In the genomic region with DNA sequence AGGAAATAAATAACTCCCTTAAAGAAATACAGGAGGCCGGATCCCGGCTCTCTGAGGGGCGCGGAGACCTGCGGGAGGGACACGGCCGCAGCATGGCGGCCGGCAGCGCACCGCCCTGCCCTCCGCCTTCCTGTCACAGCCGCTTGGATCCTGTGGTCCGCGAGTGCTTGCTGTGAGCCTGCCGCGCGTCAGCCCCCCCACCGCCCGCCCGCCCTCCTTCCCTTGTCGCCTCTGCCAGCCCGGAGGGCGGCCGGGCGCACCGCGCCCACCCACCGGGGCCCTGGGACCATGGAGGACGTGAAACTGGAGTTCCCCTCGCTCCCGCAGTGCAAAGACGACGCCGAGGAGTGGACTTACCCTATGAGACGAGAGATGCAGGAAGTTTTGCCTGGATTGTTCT, we compare ENCODE assay signal across 8 mouse cellular contexts. TPM values are rescaled to one million over a fixed set of nuclear protein-coding genes. Genes with fewer than 3 reads are reported as not detected.
DNase-seq lines count a peak whose midpoint lies in the region; ATAC-seq and TF ChIP-seq lines count a peak whose summit lies in the region.
"Not testable (repeated sequence)": the region's sequence is repeated elsewhere in the genome, so short reads cannot be mapped to it uniquely, and the experiment has no call there.

A gene (plus strand): TSS at position 35 of the 400 bp plus-strand sequence.

- not testable (repeated sequence) for H3K36me3 ChIP-seq in embryonic facial prominence, embryonic 14.5 days (ENCODE audit: control insufficient read depth, insufficient read depth, low read length); hindbrain, embryonic 15.5 days; lung, postnatal 0 days (ENCODE audit: insufficient read depth, low read length); neural tube, embryonic 14.5 days (ENCODE audit: control insufficient read depth, insufficient read depth, low read length)

- TF ChIP-seq CTCF in brain, embryonic 14.5 days (IDR thresholded peaks at IDR 0.05; ENCODE audit: borderline replicate concordance, extremely low read depth, insufficient read depth, insufficient read length); lung, postnatal 0 days (IDR thresholded peaks at IDR 0.05): not testable (repeated sequence)

- DNase-seq in brain, embryonic 14.5 days (ENCODE audit: low read depth), result peak; percentile 36
- peak; percentile 7 for DNase-seq in embryonic facial prominence, embryonic 14.5 days (ENCODE audit: low spot score)
- peak; percentile 0 to 2 for DNase-seq in heart, adult 18-20 months
- peak; percentile 14 for DNase-seq in left cerebral cortex, postnatal 4 days
- DNase-seq in lung, postnatal 0 days (ENCODE audit: low spot score), result not testable (repeated sequence)
- peak; percentile 11 for DNase-seq in yolk sac, embryonic 10.5 days (ENCODE audit: low spot score)

- H3K4me1 ChIP-seq in embryonic facial prominence, embryonic 14.5 days (ENCODE audit: control insufficient read depth, insufficient read depth, low read length); hindbrain, embryonic 15.5 days (replicated peaks); lung, postnatal 0 days (ENCODE audit: insufficient read depth, low read depth, low read length); neural tube, embryonic 14.5 days (ENCODE audit: control insufficient read depth, insufficient read depth, low read length): not testable (repeated sequence)

- WGBS in embryonic facial prominence, embryonic 14.5 days, result 27% methylated on average over 9 of the region's 36 CpGs
- 31% methylated on average over 20 of the region's 36 CpGs for WGBS in hindbrain, embryonic 15.5 days
- WGBS in lung, postnatal 0 days, result 18% methylated on average over 16 of the region's 36 CpGs
- 9% methylated on average over 15 of the region's 36 CpGs for WGBS in neural tube, embryonic 14.5 days

- H3K9me3 ChIP-seq in embryonic facial prominence, embryonic 14.5 days (ENCODE audit: control insufficient read depth, low read length); hindbrain, embryonic 15.5 days; lung, postnatal 0 days (ENCODE audit: low read length); neural tube, embryonic 14.5 days (ENCODE audit: control insufficient read depth, low read length): not testable (repeated sequence)

- peak within 1 kb of the TSS; percentile 40 for H3K4me2 ChIP-seq in embryonic facial prominence, embryonic 14.5 days (ENCODE audit: low read depth, low read length)
- H3K4me2 ChIP-seq in hindbrain, embryonic 15.5 days, result peak within 1 kb of the TSS; percentile 53
- H3K4me2 ChIP-seq in lung, postnatal 0 days (replicated peaks; ENCODE audit: low read depth, low read length), result peak within 1 kb of the TSS; percentile 42; the same call in 1 of the 2 replicates
- H3K4me2 ChIP-seq in neural tube, embryonic 14.5 days (ENCODE audit: low read depth, low read length), result peak within 1 kb of the TSS; percentile 35

- ATAC-seq in embryonic facial prominence, embryonic 14.5 days (ENCODE audit: low read depth), result peak; percentile 86
- ATAC-seq in hindbrain, embryonic 15.5 days (ENCODE audit: low FRiP score, low read depth), result peak; percentile 92
- ATAC-seq in lung, postnatal 0 days, result peak; percentile 67
- ATAC-seq in neural tube, embryonic 14.5 days (ENCODE audit: low read depth), result peak; percentile 94

- intact Hi-C loops in left cerebral cortex, postnatal 4 days (cut with DNase I), result not testable (repeated sequence)

- peak within 1 kb of the TSS; percentile 51; the same call in 1 of the 2 replicates for H3K9ac ChIP-seq in embryonic facial prominence, embryonic 14.5 days (ENCODE audit: low read depth, low read length)
- H3K9ac ChIP-seq in hindbrain, embryonic 15.5 days, result peak within 1 kb of the TSS; percentile 10; the same call in 1 of the 2 replicates
- H3K9ac ChIP-seq in lung, postnatal 0 days (replicated peaks; ENCODE audit: low read depth); neural tube, embryonic 14.5 days (replicated peaks; ENCODE audit: low read depth, low read length): not testable (repeated sequence)

- TF ChIP-seq POLR2A in brain, embryonic 14.5 days (IDR thresholded peaks at IDR 0.05; ENCODE audit: borderline replicate concordance, extremely low read depth, insufficient read depth, insufficient read length, poor library complexity, severe bottlenecking), result not testable (repeated sequence)

- H3K27me3 ChIP-seq in embryonic facial prominence, embryonic 14.5 days (replicated peaks; ENCODE audit: control insufficient read depth, insufficient read depth, low read length); hindbrain, embryonic 15.5 days; lung, postnatal 0 days (replicated peaks; ENCODE audit: insufficient read depth, low read length); neural tube, embryonic 14.5 days (ENCODE audit: control insufficient read depth, insufficient read depth, low read length): not testable (repeated sequence)

- not testable (repeated sequence) for TF ChIP-seq EP300 in lung, postnatal 0 days (IDR thresholded peaks at IDR 0.05)

- H3K4me3 ChIP-seq in embryonic facial prominence, embryonic 14.5 days (ENCODE audit: low read depth, low read length), result peak within 1 kb of the TSS; percentile 28
- peak within 1 kb of the TSS; percentile 34 for H3K4me3 ChIP-seq in hindbrain, embryonic 15.5 days
- H3K4me3 ChIP-seq in lung, postnatal 0 days (ENCODE audit: low read depth, low read length), result peak within 1 kb of the TSS; percentile 8; the same call in 1 of the 2 replicates
- H3K4me3 ChIP-seq in neural tube, embryonic 14.5 days (ENCODE audit: low read depth, low read length), result peak within 1 kb of the TSS; percentile 24

- not testable (repeated sequence) for H3K27ac ChIP-seq in embryonic facial prominence, embryonic 14.5 days (replicated peaks; ENCODE audit: low read depth, low read length); hindbrain, embryonic 15.5 days (replicated peaks); lung, postnatal 0 days (ENCODE audit: low read length); neural tube, embryonic 14.5 days (ENCODE audit: low read depth, low read length)

RNA-seq across cellular contexts. Expression of the gene that starts here (rescaled TPM):
- 0.58 and 0.71 TPM in 2 replicates for polyA plus RNA-seq in brain, embryonic 14.5 days (2012; rRNA removed)
- polyA plus RNA-seq in embryonic facial prominence, embryonic 14.5 days (2014; fragmentation: Nextera tagmentation; extraction: Ambion mirVana), result 3.8 and 4.2 TPM in 2 replicates
- 1 to 10 TPM in 1 of 2 experiments, under 1 TPM in 1; 0.46 to 1.4 TPM for total RNA-seq in heart, adult 18-20 months (2021)
- 2.9 TPM in 2 replicates for polyA plus RNA-seq in hindbrain, embryonic 15.5 days (2015; fragmentation: Nextera tagmentation; extraction: Ambion mirVana)
- total RNA-seq in left cerebral cortex, postnatal 4 days (2021), result 1 to 10 TPM; 2.8 to 3.2 TPM
- 2.9 and 3.3 TPM in 2 replicates for polyA plus RNA-seq in lung, postnatal 0 days (2015; fragmentation: Nextera tagmentation; extraction: Ambion mirVana)
- polyA plus RNA-seq in neural tube, embryonic 14.5 days (2014; fragmentation: Nextera tagmentation; extraction: Ambion mirVana), result 3.5 and 5.4 TPM in 2 replicates

Comparison
In these comparisons a context has a peak if more than half of its experiments do, and no peak if none do; other contexts are left out.
1. Peak in DNase-seq in brain, embryonic 14.5 days; RNA of the gene not detected or under 1 TPM.